Mouse (Mus musculus): Measurements from ENCODE around the gene Rs1.

- TF ChIP-seq GATA1 (IDR thresholded peaks at IDR 0.05; ENCODE audit: borderline replicate concordance, low read length) (no peak), FLI1 (IDR thresholded peaks at IDR 0.05; ENCODE audit: low read length) (no peak)
Observed at GRCm38 (mm10) chrX:160735650-160736049, 32.2 kb upstream of the Rs1 start, which contains the start of gene Ppef1.

Data from megakaryocyte, embryonic 14.5 days (primary cell).